Mouse (Mus musculus) heart, embryonic 11.5 days (tissue): ENCODE data around the gene Tmprss11b. TPM values are rescaled to one million over a fixed set of nuclear protein-coding genes. Genes with fewer than 3 reads are reported as not detected.
A peak's percentile ranks its signal among the peaks of the same experiment; 100 is the strongest.
"Not testable (repeated sequence)": the region's sequence is repeated elsewhere in the genome, so short reads cannot be mapped to it uniquely, and the experiment has no call there.

Experiments
- ATAC-seq: fragments of 200-750 bp; cut with Nextera tagmentation; replicated peaks from 2 replicates; pipeline ENCODE4 v1.8.0; 2017; ENCODE audit warnings: moderate library complexity; ENCODE audit not compliant: insufficient number of reproducible peaks, low FRiP score, low TSS enrichment
- H3K27ac ChIP-seq: fragments of 300-500 bp; sonication (generic); 2 replicates; pipeline ENCODE4 v1.5.1; 2014; ENCODE audit warnings: mild to moderate bottlenecking, low read depth, low read length
- H3K27me3 ChIP-seq: fragments of 300-500 bp; sonication (generic); 2 replicates; pipeline ENCODE4 v1.6.1; 2014; ENCODE audit warnings: mild to moderate bottlenecking, low read length, mixed read lengths; ENCODE audit not compliant: control insufficient read depth, insufficient read depth
- H3K36me3 ChIP-seq: fragments of 300-500 bp; sonication (generic); 2 replicates; pipeline ENCODE4 v1.6.1; 2014; ENCODE audit warnings: mild to moderate bottlenecking, low read length, moderate library complexity, mixed read lengths; ENCODE audit not compliant: control insufficient read depth, insufficient read depth
- H3K4me1 ChIP-seq: fragments of 300-500 bp; sonication (generic); 2 replicates; pipeline ENCODE4 v1.6.1; 2014; ENCODE audit warnings: low read length; ENCODE audit not compliant: control insufficient read depth, insufficient read depth
- H3K4me2 ChIP-seq: fragments of 300-500 bp; sonication (generic); 2 replicates; pipeline ENCODE4 v1.6.1; 2014; ENCODE audit warnings: mild to moderate bottlenecking, moderate library complexity
- H3K4me3 ChIP-seq: fragments of 300-500 bp; sonication (generic); 2 replicates; pipeline ENCODE4 v1.5.1; 2014; ENCODE audit warnings: low read depth, low read length
- H3K9ac ChIP-seq: fragments of 300-500 bp; sonication (generic); 2 replicates; pipeline ENCODE4 v1.6.1; 2014; ENCODE audit warnings: mild to moderate bottlenecking, low read depth, low read length, moderate library complexity
- H3K9me3 ChIP-seq: fragments of 300-500 bp; sonication (generic); replicated peaks from 2 replicates; pipeline ENCODE4 v1.6.1; 2016; ENCODE audit warnings: low read length; ENCODE audit not compliant: control insufficient read depth
- WGBS: fragments of 180-500 bp; shearing (Covaris S2); extraction: QIAGEN DNeasy Blood & Tissue Kit; methylation state at CpG from one replicate; pipeline ENCODE4 v1.1.7; 2014; ENCODE audit not compliant: insufficient replicate concordance; 5-methylcytosine and 5-hydroxymethylcytosine counted together
- polyA plus RNA-seq: library from polyadenylated mRNA; unstranded; fragments of >200 nt; fragmentation: Nextera tagmentation; extraction: Ambion mirVana; gene quantifications from 2 replicates; pipeline ENCODE4 v1.2.1, GENCODE M21; 2014

Tmprss11b gene
- polyA plus RNA-seq: not detected in 2 replicates

DNA sequence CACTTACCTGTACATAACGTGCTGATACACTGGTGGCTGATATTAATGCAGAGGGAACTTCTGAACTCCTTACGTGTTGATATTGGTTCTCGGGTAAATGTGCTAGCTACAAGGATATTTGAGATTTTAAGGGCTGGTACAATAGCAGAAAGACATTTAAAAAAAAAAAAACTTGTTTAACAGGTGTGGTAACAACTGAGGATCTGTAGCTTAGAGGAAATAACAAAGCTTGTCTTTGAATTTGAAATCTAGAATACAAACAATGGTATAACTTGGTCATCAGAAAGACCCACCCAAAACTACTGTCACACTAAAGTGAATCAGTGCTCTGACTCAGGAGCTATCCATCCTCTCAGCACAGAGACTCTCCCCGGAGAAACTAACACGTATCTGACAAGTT is at the start of gene Tmprss11b:
Gene Tmprss11b (minus strand): TSS at position 101 of the 400 bp plus-strand sequence.
- no peaks in the 10 kb centered on the region for H3K27me3 ChIP-seq
- no peaks in the 10 kb centered on the region for H3K36me3 ChIP-seq
- H3K4me2 ChIP-seq: no peak within 1 kb of the TSS
- WGBS: 69% methylated on average over 5 of the region's 5 CpGs
- no peak for ATAC-seq
- H3K27ac ChIP-seq: no peak within 1 kb of the TSS
- no peaks in the 10 kb centered on the region for H3K4me1 ChIP-seq
- H3K9ac ChIP-seq: no peak within 1 kb of the TSS
- H3K9me3 ChIP-seq: no peaks in the 10 kb centered on the region
- H3K4me3 ChIP-seq: no peak within 1 kb of the TSS

DNA sequence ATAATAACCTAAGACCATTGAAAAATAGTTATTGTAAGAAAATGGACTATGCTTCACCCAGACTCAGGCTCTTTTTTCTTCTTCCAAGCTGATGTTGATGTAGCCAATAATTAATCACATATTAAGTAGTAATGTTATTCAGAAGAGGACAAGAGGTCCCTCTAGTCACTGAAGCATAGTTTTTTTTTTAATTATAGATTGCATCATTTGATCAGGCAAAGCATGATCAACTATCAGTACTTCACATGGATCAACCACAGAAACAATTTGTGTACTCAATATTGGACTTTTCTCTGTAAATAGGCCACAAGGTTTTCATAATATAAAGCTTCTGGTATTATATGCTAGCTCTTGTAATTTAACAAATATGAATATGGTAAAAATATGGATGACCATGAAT is 48.9 kb upstream of the Tmprss11b start:
- no peak overlapping the region for H3K27ac ChIP-seq
- no peak overlapping the region for H3K4me3 ChIP-seq
- H3K4me1 ChIP-seq: no peaks in the 10 kb centered on the region
- H3K4me2 ChIP-seq: no peak overlapping the region
- no peaks in the 10 kb centered on the region for H3K36me3 ChIP-seq
- ATAC-seq: no peak
- no peaks in the 10 kb centered on the region for H3K27me3 ChIP-seq
- H3K9me3 ChIP-seq: no peaks in the 10 kb centered on the region
- no peak overlapping the region for H3K9ac ChIP-seq

DNA sequence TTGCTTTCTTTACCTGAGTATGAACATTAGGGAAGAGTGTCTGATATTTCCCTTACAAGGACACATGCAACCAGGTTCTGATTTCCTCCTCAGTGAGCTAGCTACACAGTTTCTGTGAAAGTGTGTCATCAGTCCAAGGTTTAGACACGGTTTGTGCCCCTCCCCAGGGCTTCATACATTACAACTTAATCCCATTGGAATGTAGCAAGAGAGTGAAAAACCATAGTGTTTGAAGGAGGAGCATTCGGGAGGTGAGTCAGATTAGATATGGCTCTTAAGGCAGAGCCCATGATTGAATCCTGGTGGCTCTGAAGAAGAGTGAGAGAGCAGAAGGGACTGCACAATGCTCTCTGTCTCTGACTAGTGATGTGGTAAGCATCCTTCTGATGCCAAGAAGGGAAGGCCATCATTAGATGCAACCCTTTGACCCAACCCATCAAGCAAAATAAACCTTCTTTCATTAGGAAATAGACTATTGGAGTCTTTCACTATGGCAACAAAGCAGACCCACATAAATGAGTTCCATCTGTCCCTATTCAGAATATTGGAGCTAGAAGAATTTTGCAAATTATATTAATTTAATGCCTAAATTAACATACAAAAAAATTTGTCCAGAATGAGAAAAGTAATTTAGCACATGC is 46.8 kb upstream of the Tmprss11b start:
- no peak overlapping the region for H3K4me3 ChIP-seq
- ATAC-seq: no peak
- no peaks in the 10 kb centered on the region for H3K9me3 ChIP-seq
- 37% methylated on average over 2 of the region's 2 CpGs for WGBS
- no peaks in the 10 kb centered on the region for H3K4me1 ChIP-seq
- H3K36me3 ChIP-seq: no peaks in the 10 kb centered on the region
- H3K4me2 ChIP-seq: no peak overlapping the region
- H3K9ac ChIP-seq: no peak overlapping the region
- H3K27ac ChIP-seq: no peak overlapping the region
- no peaks in the 10 kb centered on the region for H3K27me3 ChIP-seq

DNA sequence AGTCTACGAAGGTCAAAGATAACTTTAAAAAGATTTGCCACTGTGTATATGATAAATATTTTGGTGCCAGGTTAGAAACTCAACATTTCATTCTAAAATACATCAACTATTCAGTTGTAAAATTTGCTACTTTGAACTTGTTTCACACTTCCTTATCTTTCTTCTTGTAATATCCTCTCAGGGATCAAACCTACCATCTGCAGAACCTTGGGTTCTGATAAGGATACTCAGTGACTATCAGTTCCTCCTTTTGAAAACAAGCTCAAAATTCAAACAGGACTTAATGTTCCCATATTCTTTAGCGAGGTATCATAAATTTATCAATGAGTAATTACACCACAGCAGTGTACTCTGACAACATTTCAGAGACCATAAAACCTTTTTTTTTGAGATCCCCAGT is 38.8 kb upstream of the Tmprss11b start:
- Histone ChIP-seq H3K9me3 (no peaks in the 10 kb centered on the region), H3K27me3 (no peaks in the 10 kb centered on the region), H3K4me2 (no peak overlapping the region), H3K27ac (no peak overlapping the region), H3K36me3 (no peaks in the 10 kb centered on the region), H3K9ac (no peak overlapping the region), H3K4me3 (no peak overlapping the region), H3K4me1 (no peaks in the 10 kb centered on the region)
- 80% methylated on average over 2 of the region's 2 CpGs for WGBS
- ATAC-seq: no peak

DNA sequence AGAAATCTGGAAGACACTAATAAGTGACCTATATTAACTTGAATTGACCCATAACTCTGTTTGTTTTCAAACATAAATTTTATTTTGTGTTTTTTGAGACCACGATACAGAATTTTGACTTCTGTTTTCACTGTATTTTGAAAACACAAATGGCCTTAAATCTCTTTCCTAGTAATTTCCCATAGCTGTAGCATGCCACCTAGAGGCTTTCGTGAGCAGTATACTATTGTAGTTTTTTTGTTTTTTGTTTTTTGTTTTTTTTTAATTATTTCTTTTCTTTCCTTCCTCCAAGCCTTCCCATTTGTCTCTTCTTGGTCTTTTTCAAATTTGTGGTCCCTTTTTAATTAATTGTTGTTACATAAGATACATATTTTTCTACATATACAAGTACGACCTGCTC is 28.8 kb upstream of the Tmprss11b start:
- 71% methylated on average over 3 of the region's 3 CpGs for WGBS
- H3K4me1 ChIP-seq: no peaks in the 10 kb centered on the region
- no peaks in the 10 kb centered on the region for H3K9me3 ChIP-seq
- H3K36me3 ChIP-seq: no peaks in the 10 kb centered on the region
- no peak overlapping the region for H3K4me2 ChIP-seq
- ATAC-seq: no peak
- no peak overlapping the region for H3K4me3 ChIP-seq
- H3K27me3 ChIP-seq: no peaks in the 10 kb centered on the region
- H3K9ac ChIP-seq: no peak overlapping the region
- H3K27ac ChIP-seq: no peak overlapping the region

DNA sequence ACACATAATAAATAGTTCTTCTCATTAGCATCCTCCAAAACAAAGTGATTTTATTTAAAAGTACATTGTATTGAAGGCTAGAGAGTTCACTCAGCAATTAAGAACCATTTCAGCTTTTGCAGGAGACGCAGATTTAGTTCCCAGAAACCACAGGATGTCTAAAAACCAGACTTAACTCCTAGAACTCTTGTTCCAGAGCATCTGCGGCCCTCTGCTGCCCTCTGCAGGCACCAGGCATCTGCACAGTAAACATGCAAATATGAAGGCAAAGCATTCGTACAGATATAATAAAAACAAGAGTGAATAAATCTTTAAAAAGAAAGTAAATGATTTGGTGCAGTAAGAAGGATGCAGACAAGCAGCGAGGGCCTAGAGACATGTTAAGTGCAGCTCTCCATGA is 8.5 kb upstream of the Tmprss11b start:
- H3K4me2 ChIP-seq: no peak overlapping the region
- H3K4me1 ChIP-seq: no peaks in the 10 kb centered on the region
- H3K9ac ChIP-seq: no peak overlapping the region
- H3K9me3 ChIP-seq: no peaks in the 10 kb centered on the region
- H3K4me3 ChIP-seq: no peak overlapping the region
- no peaks in the 10 kb centered on the region for H3K36me3 ChIP-seq
- WGBS: 52% methylated on average over 4 of the region's 4 CpGs
- no peaks in the 10 kb centered on the region for H3K27me3 ChIP-seq
- ATAC-seq: no peak
- H3K27ac ChIP-seq: no peak overlapping the region

DNA sequence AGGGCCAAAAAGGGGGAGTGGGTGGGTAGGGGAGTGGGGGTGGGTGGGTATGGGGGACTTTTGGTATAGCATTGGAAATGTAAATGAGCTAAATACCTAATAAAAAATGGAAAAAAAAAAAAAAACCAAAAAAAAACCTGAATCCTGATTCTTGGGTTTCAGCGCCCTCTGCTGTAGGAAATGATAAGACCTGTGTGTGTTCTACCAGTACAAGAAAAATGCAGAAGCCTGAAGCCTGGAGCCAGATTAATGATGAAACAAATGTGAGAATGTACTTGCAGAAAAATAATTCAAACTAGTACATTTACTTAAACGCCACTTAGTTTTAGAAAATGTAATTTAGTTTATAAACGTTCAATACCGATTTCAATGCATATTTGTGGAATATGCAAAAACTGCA is 27.0 kb downstream of the Tmprss11b start:
- H3K9me3 ChIP-seq, H3K27me3 ChIP-seq, H3K27ac ChIP-seq, H3K9ac ChIP-seq, H3K4me3 ChIP-seq, ATAC-seq, H3K36me3 ChIP-seq, H3K4me2 ChIP-seq, H3K4me1 ChIP-seq: not testable (repeated sequence)
- WGBS: 21% methylated on average over 4 of the region's 4 CpGs

DNA sequence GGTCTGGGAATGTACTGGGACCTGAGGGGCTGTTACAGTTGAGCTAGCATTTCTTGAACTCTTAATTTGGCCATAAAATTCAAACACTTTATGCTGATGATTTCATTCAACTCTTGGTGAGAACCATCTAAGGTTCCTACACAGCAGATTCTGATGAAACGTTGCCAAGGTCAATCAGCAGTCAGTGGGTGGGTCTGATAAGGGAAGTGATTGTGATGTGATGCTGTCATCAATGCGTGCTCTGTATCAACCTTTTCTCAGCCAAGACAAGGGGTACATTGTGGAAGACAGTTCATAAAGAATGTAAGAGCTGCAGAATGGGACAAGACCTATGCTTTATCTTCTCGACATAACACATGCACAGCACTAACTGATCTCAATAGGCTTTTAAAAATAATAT is 35.4 kb downstream of the Tmprss11b start:
- peak; percentile 61; the same call in 1 of the 2 replicates for ATAC-seq
- H3K4me1 ChIP-seq: no peaks in the 10 kb centered on the region; the same call in 1 of the 2 replicates
- no peaks in the 10 kb centered on the region for H3K27me3 ChIP-seq
- H3K27ac ChIP-seq: no peak overlapping the region
- no peaks in the 10 kb centered on the region for H3K9me3 ChIP-seq
- no peak overlapping the region for H3K4me3 ChIP-seq
- H3K36me3 ChIP-seq: no peaks in the 10 kb centered on the region
- no peak overlapping the region for H3K9ac ChIP-seq
- H3K4me2 ChIP-seq: no peak overlapping the region
- 28% methylated on average over 3 of the region's 3 CpGs for WGBS

DNA sequence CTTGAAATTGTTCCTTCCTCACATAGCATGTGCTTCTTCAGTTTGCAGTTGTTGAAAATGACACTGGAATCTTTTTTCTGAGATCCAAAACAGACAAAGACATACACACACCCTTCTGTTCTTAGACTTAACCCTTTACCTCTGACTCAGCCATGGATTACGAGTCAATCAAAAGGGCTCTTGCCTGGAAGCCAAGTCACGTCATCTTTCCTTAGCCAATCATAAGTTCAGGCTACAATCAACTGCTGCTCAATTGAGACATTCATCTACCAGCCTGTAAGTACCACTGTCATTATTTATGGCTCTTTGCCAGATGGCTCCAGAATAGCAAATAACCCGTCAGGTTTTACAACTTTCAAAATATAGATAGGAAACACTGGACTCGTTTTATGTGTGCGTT is 43.8 kb downstream of the Tmprss11b start, which contains the start of gene Tmprss11f:
Gene Tmprss11f (minus strand): TSS at position 101 of the 400 bp plus-strand sequence.
- Histone ChIP-seq H3K36me3 (no peaks in the 10 kb centered on the region), H3K27ac (no peak within 1 kb of the TSS), H3K4me2 (no peak within 1 kb of the TSS), H3K27me3 (no peaks in the 10 kb centered on the region), H3K9me3 (no peaks in the 10 kb centered on the region), H3K4me1 (no peaks in the 10 kb centered on the region), H3K9ac (no peak within 1 kb of the TSS), H3K4me3 (no peak within 1 kb of the TSS)
- no peak for ATAC-seq
- WGBS: 71% methylated on average over 5 of the region's 5 CpGs
